Mouse (Mus musculus) liver, embryonic 15.5 days (tissue): ENCODE results near the gene Arsa. TPM values are rescaled to one million over a fixed set of nuclear protein-coding genes. Genes with fewer than 3 reads are reported as not detected.

ENCODE experiments used
- ATAC-seq: fragments of 200-750 bp; cut with Nextera tagmentation; 2 replicates; pipeline ENCODE4 v1.8.0; 2017; ENCODE audit warnings: moderate number of reproducible peaks, mild to moderate bottlenecking, moderate library complexity; ENCODE audit not compliant: insufficient read depth
- H3K27ac ChIP-seq: fragments of 300-500 bp; sonication (generic); replicated peaks from 2 replicates; pipeline ENCODE4 v1.5.1; 2015; ENCODE audit warnings: mild to moderate bottlenecking, inconsistent platforms
- H3K27me3 ChIP-seq: fragments of 300-500 bp; sonication (generic); 2 replicates; pipeline ENCODE4 v1.6.1; 2015; ENCODE audit warnings: mild to moderate bottlenecking, inconsistent platforms
- H3K36me3 ChIP-seq: fragments of 300-500 bp; sonication (generic); replicated peaks from 2 replicates; pipeline ENCODE4 v1.6.1; 2015; ENCODE audit warnings: moderate library complexity, mild to moderate bottlenecking, inconsistent platforms
- H3K4me1 ChIP-seq: fragments of 300-500 bp; sonication (generic); replicated peaks from 2 replicates; pipeline ENCODE4 v1.6.1; 2015; ENCODE audit warnings: inconsistent platforms
- H3K4me2 ChIP-seq: fragments of 300-500 bp; sonication (generic); 2 replicates; pipeline ENCODE4 v1.6.1; 2015; ENCODE audit warnings: moderate library complexity, mild to moderate bottlenecking, inconsistent platforms
- H3K4me3 ChIP-seq: fragments of 300-500 bp; sonication (generic); replicated peaks from 2 replicates; pipeline ENCODE4 v1.5.1; 2015; ENCODE audit warnings: mild to moderate bottlenecking, inconsistent platforms
- H3K9ac ChIP-seq: fragments of 300-500 bp; sonication (generic); 2 replicates; pipeline ENCODE4 v1.6.1; 2015; ENCODE audit warnings: moderate library complexity, mild to moderate bottlenecking, inconsistent platforms
- H3K9me3 ChIP-seq: fragments of 300-500 bp; sonication (generic); replicated peaks from 2 replicates; pipeline ENCODE4 v1.6.1; 2016; ENCODE audit warnings: inconsistent platforms
- WGBS: fragments of 180-500 bp; shearing (Covaris S2); methylation state at CpG from one replicate; pipeline ENCODE4 v1.1.7; 2015; ENCODE audit warnings: mixed read lengths; ENCODE audit not compliant: insufficient replicate concordance; 5-methylcytosine and 5-hydroxymethylcytosine counted together
- polyA plus RNA-seq: library from polyadenylated mRNA; unstranded; fragments of >200 nt; fragmentation: Nextera tagmentation; extraction: Ambion mirVana; gene quantifications from 2 replicates; pipeline ENCODE4 v1.2.1, GENCODE M21; 2015

Arsa gene
- polyA plus RNA-seq, 1 experiment from 2014 or later, result 5.0 TPM

- under 1% methylated on average over 70 of the region's 70 CpGs for WGBS
- peak within 1 kb of the TSS; percentile 100 for H3K27ac ChIP-seq
- peaks cover 40% of the 10 kb centered on the region for H3K4me1 ChIP-seq
- peak within 1 kb of the TSS; percentile 90 for H3K4me2 ChIP-seq
- no peaks in the 10 kb centered on the region for H3K27me3 ChIP-seq
- peaks cover 27% of the 10 kb centered on the region for H3K36me3 ChIP-seq
- no peaks in the 10 kb centered on the region for H3K9me3 ChIP-seq
- peak within 1 kb of the TSS; percentile 84 for H3K9ac ChIP-seq
- ATAC-seq, result peak; percentile 94
- H3K4me3 ChIP-seq, result peak within 1 kb of the TSS; percentile 85
These were observed 47.6 kb downstream of the Arsa start, which contains the start of the genes C730034F03Rik, Gm44502 and Chkb for GRCm38 (mm10) chr15:89429352-89430221. C730034F03Rik (plus strand) TSS chr15:89429589. Gm44502 (minus strand) TSS chr15:89429696. Chkb (minus strand) TSS chr15:89429908.

- peak overlapping the region; percentile 84 for H3K9ac ChIP-seq
- WGBS, result 8% methylated on average over 22 of the region's 22 CpGs
- no peaks in the 10 kb centered on the region for H3K9me3 ChIP-seq
- H3K4me1 ChIP-seq, result peaks cover 36% of the 10 kb centered on the region
- H3K36me3 ChIP-seq, result peaks cover 27% of the 10 kb centered on the region
- ATAC-seq, result peak; percentile 1; the same call in 1 of the 2 replicates
- peak overlapping the region; percentile 100 for H3K27ac ChIP-seq
- peak overlapping the region; percentile 90 for H3K4me2 ChIP-seq
- peak overlapping the region; percentile 85 for H3K4me3 ChIP-seq
- no peaks in the 10 kb centered on the region for H3K27me3 ChIP-seq
These were observed 48.3 kb downstream of the Arsa start for GRCm38 (mm10) chr15:89428821-89429351.

GRCm38 (mm10) chr15:89428136-89428790 lies 49.0 kb downstream of the Arsa start:
- no peak for ATAC-seq
- no peaks in the 10 kb centered on the region for H3K27me3 ChIP-seq
- no peak overlapping the region; the same call in 1 of the 2 replicates for H3K27ac ChIP-seq
- no peaks in the 10 kb centered on the region for H3K9me3 ChIP-seq
- H3K4me3 ChIP-seq, result peak overlapping the region; percentile 85
- 84% methylated on average over 19 of the region's 19 CpGs for WGBS
- peak overlapping the region; percentile 90 for H3K4me2 ChIP-seq
- H3K9ac ChIP-seq, result peak overlapping the region; percentile 84
- H3K36me3 ChIP-seq, result peaks cover 27% of the 10 kb centered on the region
- peaks cover 36% of the 10 kb centered on the region for H3K4me1 ChIP-seq

GRCm38 (mm10) chr15:89426716-89427115 lies 50.5 kb downstream of the Arsa start:
- Histone ChIP-seq H3K4me1 (peaks cover 36% of the 10 kb centered on the region), H3K27ac (no peak overlapping the region), H3K27me3 (no peaks in the 10 kb centered on the region), H3K9me3 (no peaks in the 10 kb centered on the region), H3K9ac (no peak overlapping the region), H3K4me2 (no peak overlapping the region), H3K36me3 (peaks cover 27% of the 10 kb centered on the region), H3K4me3 (no peak overlapping the region)
- 84% methylated on average over 10 of the region's 10 CpGs for WGBS
- no peak for ATAC-seq

GRCm38 (mm10) chr15:89425711-89426121 lies 51.5 kb downstream of the Arsa start, which contains the start of gene Cpt1b:
Cpt1b (minus strand) TSS chr15:89425863.
- H3K27ac ChIP-seq, result 0 out of 2 replicates have a peak within 1 kb of the TSS, but pooled peaks have one; percentile 41
- H3K4me1 ChIP-seq, result peaks cover 27% of the 10 kb centered on the region
- peak within 1 kb of the TSS; percentile 47 for H3K4me2 ChIP-seq
- no peak within 1 kb of the TSS for H3K9ac ChIP-seq
- no peaks in the 10 kb centered on the region for H3K9me3 ChIP-seq
- H3K27me3 ChIP-seq, result no peaks in the 10 kb centered on the region
- ATAC-seq, result no peak
- WGBS, result 57% methylated on average over 6 of the region's 6 CpGs
- H3K4me3 ChIP-seq, result no peak within 1 kb of the TSS
- H3K36me3 ChIP-seq, result peaks cover 27% of the 10 kb centered on the region

- H3K27ac ChIP-seq, result no peak overlapping the region
- ATAC-seq, result no peak
These were observed 52.6 kb downstream of the Arsa start for GRCm38 (mm10) chr15:89424621-89425020.

More at GRCm38 (mm10) chr15:89424621-89425020, 52.6 kb downstream of the Arsa start:
- Histone ChIP-seq H3K36me3 (peaks cover 30% of the 10 kb centered on the region), H3K4me1 (peaks cover 20% of the 10 kb centered on the region), H3K4me3 (no peak overlapping the region), H3K9ac (no peak overlapping the region), H3K27me3 (no peaks in the 10 kb centered on the region), H3K9me3 (no peaks in the 10 kb centered on the region), H3K4me2 (no peak overlapping the region)
- WGBS, result 71% methylated on average over 8 of the region's 8 CpGs

Other genes with a start within 250 kb of the Arsa start
- 21.4 and 28.6 TPM in 2 replicates for gene Sbf1, start 162.1 kb downstream of the Arsa start, polyA plus RNA-seq
- gene Adm2, start 154.7 kb downstream of the Arsa start, polyA plus RNA-seq, result 1.7 and 2.0 TPM in 2 replicates
- gene Miox, start 143.0 kb downstream of the Arsa start, polyA plus RNA-seq, result 10.3 and 10.6 TPM in 2 replicates
- 30.9 and 35.3 TPM in 2 replicates for gene Lmf2, start 121.8 kb downstream of the Arsa start, polyA plus RNA-seq
- 110 and 115 TPM in 2 replicates for gene Ncaph2, start 121.7 kb downstream of the Arsa start, polyA plus RNA-seq
- 2.4 and 4.3 TPM in 2 replicates for gene Sco2, start 103.6 kb downstream of the Arsa start, polyA plus RNA-seq
- 0.40 TPM in 2 replicates for gene Tymp, start 100.4 kb downstream of the Arsa start, polyA plus RNA-seq
- 0.46 and 0.68 TPM in 2 replicates for gene Odf3b, start 98.1 kb downstream of the Arsa start, polyA plus RNA-seq
- gene Klhdc7b, start 92.5 kb downstream of the Arsa start, polyA plus RNA-seq, result not detected in 2 replicates
- not detected in 2 replicates for gene Syce3, start 66.9 kb downstream of the Arsa start, polyA plus RNA-seq
- 2.6 and 3.1 TPM in 2 replicates for gene Cpt1b, start 51.6 kb downstream of the Arsa start, polyA plus RNA-seq
- gene C730034F03Rik, start 47.8 kb downstream of the Arsa start, polyA plus RNA-seq, result 1.9 and 2.3 TPM in 2 replicates
- gene Gm44502, start 47.7 kb downstream of the Arsa start, polyA plus RNA-seq, result not detected in 2 replicates
- 26.2 and 27.0 TPM in 2 replicates for gene Chkb, start 47.5 kb downstream of the Arsa start, polyA plus RNA-seq
- 0.02 and 0.05 TPM in 2 replicates for gene Mapk8ip2, start 23.5 kb downstream of the Arsa start, polyA plus RNA-seq
- gene Shank3, start 22.2 kb upstream of the Arsa start, polyA plus RNA-seq, result 0.51 and 0.93 TPM in 2 replicates
- gene Acr, start 90.9 kb upstream of the Arsa start, polyA plus RNA-seq, result not detected in 2 replicates
- gene Rabl2, start 114.5 kb upstream of the Arsa start, polyA plus RNA-seq, result 5.0 and 5.6 TPM in 2 replicates